Mouse (Mus musculus): ENCODE measurements around the gene Phkg1. TPM values are rescaled to one million over a fixed set of nuclear protein-coding genes. Genes with fewer than 3 reads are reported as not detected.
A peak's percentile ranks its signal among the peaks of the same experiment; 100 is the strongest.
"Not testable (repeated sequence)": the region's sequence is repeated elsewhere in the genome, so short reads cannot be mapped to it uniquely, and the experiment has no call there.

Phkg1 gene
- polyA plus RNA-seq, 1 experiment from 2014 or later: 0.37 TPM

DNA sequence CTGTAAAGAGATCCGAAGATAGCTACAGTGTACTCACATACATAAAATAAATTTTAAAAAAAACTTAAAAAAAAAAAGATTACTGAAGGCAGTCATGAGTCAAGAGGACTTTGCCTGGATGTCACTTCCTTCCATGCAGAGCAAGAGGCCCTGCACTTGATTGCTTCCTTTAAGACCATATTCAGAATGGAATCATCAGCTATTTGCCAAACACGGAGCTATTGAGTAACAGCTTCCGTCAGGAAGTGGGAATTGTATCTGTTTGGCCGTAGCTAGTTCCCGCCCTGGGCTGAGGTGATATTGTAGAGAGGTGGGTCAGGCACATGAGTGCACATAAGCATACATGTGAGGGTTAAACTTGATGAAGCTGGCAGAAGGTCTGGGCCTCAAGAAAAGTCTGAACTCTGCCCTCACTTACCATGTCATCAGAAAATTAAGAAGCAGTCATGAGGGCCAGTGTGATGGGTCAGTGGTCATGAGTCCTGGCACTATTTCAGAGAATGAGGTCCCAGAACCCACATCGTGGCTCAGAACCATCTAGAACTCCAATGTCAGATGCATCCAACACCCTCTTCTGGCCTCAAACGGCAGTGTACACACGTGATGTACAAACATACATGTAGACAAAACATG lies 26.6 kb upstream of the Phkg1 start:
- Histone ChIP-seq H3K9me3 (replicated peaks) (no peaks in the 10 kb centered on the region), H3K4me2 (replicated peaks) (no peak overlapping the region), H3K36me3 (no peaks in the 10 kb centered on the region), H3K4me3 (replicated peaks) (no peak overlapping the region), H3K27ac (replicated peaks) (no peak overlapping the region), H3K4me1 (no peaks in the 10 kb centered on the region), H3K27me3 (no peaks in the 10 kb centered on the region), H3K9ac (no peak overlapping the region)
- ATAC-seq (ENCODE audit: insufficient number of reproducible peaks, low FRiP score, low TSS enrichment, low read depth): no peak
- 86% methylated on average over 8 of the region's 8 CpGs for WGBS

DNA sequence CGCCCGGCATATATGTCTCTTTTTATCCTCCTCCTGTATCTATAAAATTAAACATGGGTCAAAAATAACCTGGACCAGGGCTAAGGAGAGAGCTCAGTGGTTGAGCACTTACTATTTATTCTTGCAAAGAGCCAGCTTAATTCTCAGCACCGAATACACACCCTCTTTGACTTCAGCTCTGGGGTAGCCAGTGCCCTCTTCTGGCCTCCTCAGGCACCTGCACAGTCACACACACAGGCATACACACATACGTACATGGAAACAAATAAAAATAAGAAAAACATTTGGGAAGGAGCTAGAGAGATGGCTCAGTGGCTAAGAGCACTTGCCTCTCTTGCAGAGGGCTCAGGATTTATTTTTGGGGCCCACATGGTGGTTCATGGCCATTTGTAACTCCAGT lies 23.6 kb upstream of the Phkg1 start:
- H3K27ac ChIP-seq (replicated peaks): no peak overlapping the region
- H3K36me3 ChIP-seq: no peaks in the 10 kb centered on the region
- no peak overlapping the region for H3K9ac ChIP-seq

DNA sequence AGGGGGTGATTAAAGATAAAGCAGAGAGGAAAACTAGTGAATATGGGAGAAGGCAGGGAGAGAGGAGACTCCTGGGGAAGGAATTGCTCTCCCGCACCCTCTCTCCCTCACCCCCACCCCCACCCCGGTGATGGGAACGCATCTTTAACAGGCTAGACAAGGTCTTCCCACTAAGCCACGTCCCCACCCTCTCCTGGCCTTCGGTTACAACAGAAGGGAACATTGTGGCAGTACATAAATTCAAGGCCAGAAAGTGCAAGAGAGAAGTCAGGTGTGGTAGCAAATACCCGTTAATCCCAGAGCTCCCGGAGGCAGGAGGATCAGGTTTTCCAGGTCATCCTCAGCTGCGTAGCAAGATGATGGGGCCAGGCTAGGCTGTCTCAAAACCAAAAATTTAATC lies 21.0 kb upstream of the Phkg1 start:
- no peaks in the 10 kb centered on the region for H3K36me3 ChIP-seq
- H3K9ac ChIP-seq: no peak overlapping the region
- WGBS: 56% methylated on average over 8 of the region's 8 CpGs
- H3K4me3 ChIP-seq (replicated peaks): no peak overlapping the region
- no peaks in the 10 kb centered on the region for H3K9me3 ChIP-seq (replicated peaks)
- H3K27ac ChIP-seq (replicated peaks): no peak overlapping the region
- no peak for ATAC-seq (ENCODE audit: insufficient number of reproducible peaks, low FRiP score, low TSS enrichment, low read depth)
- H3K4me2 ChIP-seq (replicated peaks): no peak overlapping the region
- no peaks in the 10 kb centered on the region for H3K27me3 ChIP-seq
- H3K4me1 ChIP-seq: no peaks in the 10 kb centered on the region

More for the DNA sequence above, 23.6 kb upstream of the Phkg1 start:
- no peak overlapping the region for H3K4me2 ChIP-seq (replicated peaks)
- no peaks in the 10 kb centered on the region for H3K9me3 ChIP-seq (replicated peaks)
- no peaks in the 10 kb centered on the region for H3K27me3 ChIP-seq
- no peaks in the 10 kb centered on the region for H3K4me1 ChIP-seq
- no peak for ATAC-seq (ENCODE audit: insufficient number of reproducible peaks, low FRiP score, low TSS enrichment, low read depth)
- WGBS: 94% methylated on average over 4 of the region's 4 CpGs
- no peak overlapping the region for H3K4me3 ChIP-seq (replicated peaks)

DNA sequence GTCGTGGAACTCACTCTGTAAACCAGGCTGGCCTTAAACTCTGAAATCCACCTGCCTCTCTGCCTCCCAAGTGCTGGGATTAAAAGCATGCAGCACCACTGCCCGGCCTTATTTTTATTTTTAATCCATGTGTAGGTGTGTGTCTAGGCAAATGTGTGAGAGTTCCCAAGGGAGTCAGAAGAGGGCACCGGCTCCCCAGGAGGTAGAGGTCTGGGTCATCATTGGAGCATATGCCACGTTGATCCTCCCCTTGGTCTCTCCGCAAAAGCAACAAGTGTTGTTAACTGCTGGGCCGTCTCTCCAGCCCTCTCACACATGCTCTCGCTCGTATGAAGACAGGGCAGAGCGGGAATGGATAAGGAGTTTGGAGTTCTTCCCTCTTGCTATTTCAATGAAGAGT lies 20.4 kb upstream of the Phkg1 start:
- Histone ChIP-seq H3K9ac (no peak overlapping the region), H3K4me3 (replicated peaks) (no peak overlapping the region), H3K9me3 (replicated peaks) (no peaks in the 10 kb centered on the region), H3K27ac (replicated peaks) (no peak overlapping the region), H3K4me2 (replicated peaks) (no peak overlapping the region), H3K4me1 (no peaks in the 10 kb centered on the region), H3K27me3 (no peaks in the 10 kb centered on the region), H3K36me3 (no peaks in the 10 kb centered on the region)
- ATAC-seq (ENCODE audit: insufficient number of reproducible peaks, low FRiP score, low TSS enrichment, low read depth): no peak
- WGBS: 72% methylated on average over 9 of the region's 9 CpGs

DNA sequence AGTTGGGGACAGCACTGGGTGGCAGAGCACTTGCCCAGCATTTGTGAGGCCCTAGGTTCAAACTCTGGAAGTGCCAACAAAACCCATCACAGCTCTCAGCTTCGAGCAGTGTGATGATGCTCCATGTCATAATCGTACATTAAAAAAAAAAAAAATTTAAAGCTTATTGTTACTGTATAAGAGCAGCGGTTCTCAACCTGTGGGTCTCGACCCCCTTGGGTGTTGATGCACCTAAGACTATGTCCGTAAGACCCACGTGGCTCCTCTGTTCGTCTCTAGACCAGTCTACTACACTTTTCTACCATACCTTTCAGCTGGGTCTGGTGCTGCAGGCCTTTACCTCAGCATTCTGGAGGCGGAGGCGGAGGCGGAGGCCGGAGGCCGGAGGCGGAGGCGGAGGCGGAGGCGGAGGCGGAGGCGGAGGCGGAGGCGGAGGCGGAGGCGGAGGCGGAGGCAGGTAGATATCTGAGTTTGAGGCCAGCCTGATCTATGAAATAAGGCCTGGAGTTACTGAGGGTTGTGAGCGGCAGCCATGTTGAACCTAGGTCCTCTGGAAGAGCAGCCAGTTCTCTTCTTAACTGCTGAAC lies 19.8 kb upstream of the Phkg1 start:
- H3K27ac ChIP-seq (replicated peaks): no peak overlapping the region
- H3K4me2 ChIP-seq (replicated peaks): no peak overlapping the region
- ATAC-seq (ENCODE audit: insufficient number of reproducible peaks, low FRiP score, low TSS enrichment, low read depth): no peak
- H3K9ac ChIP-seq: no peak overlapping the region
- H3K4me3 ChIP-seq (replicated peaks): no peak overlapping the region
- H3K9me3 ChIP-seq (replicated peaks): no peaks in the 10 kb centered on the region
- no peaks in the 10 kb centered on the region for H3K36me3 ChIP-seq
- no peaks in the 10 kb centered on the region for H3K4me1 ChIP-seq
- WGBS: 90% methylated on average over 24 of the region's 24 CpGs
- H3K27me3 ChIP-seq: no peaks in the 10 kb centered on the region

DNA sequence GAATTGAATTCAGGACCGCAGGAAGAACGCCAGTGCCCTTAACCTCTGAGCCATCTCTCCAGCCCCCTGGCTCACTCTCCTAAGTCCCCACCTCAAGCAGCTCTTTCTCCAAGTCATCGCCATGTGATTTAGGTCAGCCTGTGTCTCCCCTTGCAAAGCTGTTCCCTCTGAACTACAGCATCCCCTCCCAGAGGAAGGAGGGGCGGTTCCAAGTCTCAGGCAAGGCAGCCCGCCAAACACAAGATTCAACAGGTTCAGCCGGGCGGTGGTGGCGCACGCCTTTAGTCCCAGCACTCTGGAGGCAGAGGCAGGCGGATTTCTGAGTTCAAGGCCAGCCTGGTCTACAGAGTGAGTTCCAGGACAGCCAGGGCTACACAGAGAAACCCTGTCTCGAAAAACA lies 17.1 kb upstream of the Phkg1 start:
- WGBS: 82% methylated on average over 11 of the region's 11 CpGs
- H3K4me3 ChIP-seq (replicated peaks); ATAC-seq (ENCODE audit: insufficient number of reproducible peaks, low FRiP score, low TSS enrichment, low read depth); H3K9ac ChIP-seq; H3K27me3 ChIP-seq; H3K27ac ChIP-seq (replicated peaks); H3K9me3 ChIP-seq (replicated peaks); H3K4me2 ChIP-seq (replicated peaks); H3K36me3 ChIP-seq; H3K4me1 ChIP-seq: not testable (repeated sequence)

DNA sequence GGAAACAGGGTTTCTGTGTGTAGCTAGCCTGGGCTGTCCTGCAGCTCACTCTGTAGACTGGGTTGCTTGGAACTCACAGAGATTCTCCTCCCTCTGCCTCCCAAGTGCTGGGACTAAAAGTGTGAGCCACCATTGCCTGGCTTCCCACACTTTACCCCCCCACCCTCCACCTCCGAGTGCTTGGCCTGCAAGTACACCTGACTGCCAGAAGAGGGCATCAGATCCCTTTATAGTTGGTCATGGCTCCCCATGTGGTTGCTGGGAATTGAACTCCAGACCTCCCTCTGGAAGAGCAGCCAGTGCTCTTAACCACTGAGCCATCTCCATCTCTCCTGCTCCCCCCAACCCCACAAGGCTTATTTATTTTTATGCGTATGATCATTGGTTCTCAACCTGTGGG lies 15.7 kb upstream of the Phkg1 start:
- H3K9me3 ChIP-seq (replicated peaks): no peaks in the 10 kb centered on the region
- H3K4me1 ChIP-seq: 0 out of 2 replicates have a peak, but pooled peaks cover 2% of the 10 kb centered on the region
- WGBS: 35% methylated on average over 2 of the region's 2 CpGs
- H3K36me3 ChIP-seq: no peaks in the 10 kb centered on the region
- no peak overlapping the region for H3K9ac ChIP-seq
- H3K27ac ChIP-seq (replicated peaks): no peak overlapping the region
- no peak for ATAC-seq (ENCODE audit: insufficient number of reproducible peaks, low FRiP score, low TSS enrichment, low read depth)
- H3K4me2 ChIP-seq (replicated peaks): no peak overlapping the region
- H3K4me3 ChIP-seq (replicated peaks): no peak overlapping the region
- no peaks in the 10 kb centered on the region for H3K27me3 ChIP-seq

DNA sequence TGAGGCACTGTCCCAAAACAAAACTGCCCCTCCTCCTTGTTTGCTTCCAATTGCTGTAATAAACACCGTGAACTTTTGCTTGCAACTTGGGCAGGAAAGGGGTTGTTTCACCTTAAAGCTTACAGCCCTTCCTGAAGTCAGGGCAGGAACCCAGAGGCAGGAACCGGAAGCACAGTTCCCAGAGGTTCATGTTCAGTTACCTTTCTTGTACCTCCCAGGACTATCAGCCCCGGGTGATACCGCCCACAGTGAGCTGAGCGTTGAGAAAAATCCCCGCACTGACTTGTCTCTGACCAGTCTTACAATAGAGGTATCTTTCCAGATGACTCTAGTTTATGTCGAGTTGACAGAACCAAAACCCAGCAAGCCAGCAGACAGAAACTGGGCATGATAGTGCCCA lies 11.2 kb upstream of the Phkg1 start:
- 74% methylated on average over 7 of the region's 7 CpGs for WGBS
- Histone ChIP-seq H3K9ac (no peak overlapping the region), H3K9me3 (replicated peaks) (no peaks in the 10 kb centered on the region), H3K4me3 (replicated peaks) (no peak overlapping the region), H3K4me2 (replicated peaks) (no peak overlapping the region), H3K4me1 (peaks cover 3% of the 10 kb centered on the region; the same call in 1 of the 2 replicates), H3K27ac (replicated peaks) (no peak overlapping the region), H3K36me3 (no peaks in the 10 kb centered on the region), H3K27me3 (no peaks in the 10 kb centered on the region)
- no peak for ATAC-seq (ENCODE audit: insufficient number of reproducible peaks, low FRiP score, low TSS enrichment, low read depth)

DNA sequence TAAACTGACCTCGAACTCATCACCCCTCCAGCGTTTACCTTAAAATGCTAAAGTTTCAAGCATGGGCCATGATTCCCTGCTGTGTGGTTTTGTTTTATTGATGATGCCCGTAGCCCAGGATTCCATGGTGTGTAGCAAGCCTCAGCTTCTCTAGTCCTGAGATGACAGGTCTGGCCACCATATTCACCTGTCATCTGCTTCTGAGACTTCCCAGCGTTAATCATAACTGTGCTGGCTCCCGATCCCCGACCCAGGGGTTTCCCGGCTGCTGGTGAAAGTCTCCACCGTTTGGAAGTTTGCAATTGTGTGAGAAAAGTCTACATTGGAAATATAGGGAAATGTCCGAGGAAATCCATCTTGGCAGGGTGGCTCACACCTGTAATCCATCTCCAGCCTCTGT lies 10.8 kb upstream of the Phkg1 start:
- peak overlapping the region; percentile 62 for H3K4me3 ChIP-seq (replicated peaks)
- peak overlapping the region; percentile 86 for H3K4me2 ChIP-seq (replicated peaks)
- no peak overlapping the region for H3K27ac ChIP-seq (replicated peaks)
- H3K9me3 ChIP-seq (replicated peaks): no peaks in the 10 kb centered on the region
- no peaks in the 10 kb centered on the region for H3K27me3 ChIP-seq
- 70% methylated on average over 9 of the region's 9 CpGs for WGBS
- peak overlapping the region; percentile 61; the same call in 1 of the 2 replicates for H3K9ac ChIP-seq
- H3K4me1 ChIP-seq: peaks cover 3% of the 10 kb centered on the region; the same call in 1 of the 2 replicates
- no peaks in the 10 kb centered on the region for H3K36me3 ChIP-seq
- no peak for ATAC-seq (ENCODE audit: insufficient number of reproducible peaks, low FRiP score, low TSS enrichment, low read depth)

DNA sequence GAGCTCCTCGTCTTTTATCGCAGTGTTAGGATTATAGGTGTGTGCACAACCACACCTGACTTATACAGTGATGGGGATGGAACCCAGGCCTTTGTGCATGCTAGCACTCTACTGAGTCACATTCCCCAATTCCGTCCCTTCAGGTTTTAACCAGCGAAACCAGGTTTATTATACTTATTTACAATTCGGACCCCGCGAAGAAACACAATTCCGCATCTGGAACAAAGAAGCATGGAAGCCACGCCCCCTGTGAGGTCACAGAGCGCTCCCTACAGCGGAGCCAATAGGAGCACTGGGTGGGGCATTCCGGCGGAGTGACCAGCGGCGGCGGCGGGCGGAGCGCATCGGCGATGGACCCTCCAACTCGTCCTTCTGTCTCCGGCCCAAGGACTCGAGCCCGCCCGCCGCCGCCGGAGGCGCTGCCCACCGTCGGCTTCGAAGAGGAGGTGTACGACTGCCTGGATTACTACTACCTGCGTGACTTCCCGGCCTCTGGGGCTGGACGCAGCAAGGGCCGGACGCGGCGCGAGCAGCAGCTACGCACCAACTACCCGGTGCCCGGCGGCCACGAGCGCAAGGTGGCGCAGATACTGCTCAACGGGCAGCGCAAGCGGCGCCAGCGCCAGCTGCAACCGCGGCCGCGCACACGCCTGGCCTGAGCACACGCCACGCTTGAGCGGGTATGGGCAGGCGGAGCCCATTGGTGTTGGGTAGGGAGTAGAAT lies 10.1 kb upstream of the Phkg1 start, which contains the start of gene Nupr1l:
Nupr1l (plus strand) TSS at position 299 of the 724 bp plus-strand sequence.
- ATAC-seq (ENCODE audit: insufficient number of reproducible peaks, low FRiP score, low TSS enrichment, low read depth): peak; percentile 96
- Histone ChIP-seq H3K4me2 (replicated peaks) (peak within 1 kb of the TSS; percentile 86), H3K9ac (peak within 1 kb of the TSS; percentile 61), H3K27ac (replicated peaks) (peak within 1 kb of the TSS; percentile 79), H3K4me1 (peaks cover 3% of the 10 kb centered on the region; the same call in 1 of the 2 replicates), H3K9me3 (replicated peaks) (no peaks in the 10 kb centered on the region), H3K36me3 (no peaks in the 10 kb centered on the region), H3K4me3 (replicated peaks) (peak within 1 kb of the TSS; percentile 62), H3K27me3 (no peaks in the 10 kb centered on the region)
- WGBS: under 1% methylated on average over 63 of the region's 63 CpGs

DNA sequence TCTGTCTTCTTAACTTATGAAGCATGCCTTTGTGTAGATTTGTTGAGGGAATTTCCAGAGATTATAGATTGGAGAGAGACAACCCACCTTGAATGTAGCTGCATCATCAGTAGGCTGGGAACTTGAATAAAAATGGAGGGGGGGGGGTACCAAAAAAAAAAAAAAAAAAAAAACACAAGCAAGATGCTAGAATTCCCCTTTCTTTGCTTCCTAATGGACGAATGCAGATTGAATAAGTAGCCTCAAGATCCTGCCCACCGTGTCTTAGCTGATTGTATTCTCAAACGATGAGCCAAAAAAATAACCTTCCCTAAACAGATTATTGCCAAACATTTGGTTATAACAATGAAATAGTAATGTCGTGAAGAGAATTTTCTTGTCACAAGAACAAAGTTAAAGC lies 9.4 kb upstream of the Phkg1 start:
- H3K27me3 ChIP-seq: no peaks in the 10 kb centered on the region
- H3K9ac ChIP-seq: peak overlapping the region; percentile 31; the same call in 1 of the 2 replicates
- peak overlapping the region; percentile 86 for H3K4me2 ChIP-seq (replicated peaks)
- 17% methylated on average over 4 of the region's 4 CpGs for WGBS
- ATAC-seq (ENCODE audit: insufficient number of reproducible peaks, low FRiP score, low TSS enrichment, low read depth): no peak
- H3K4me3 ChIP-seq (replicated peaks): peak overlapping the region; percentile 62
- H3K4me1 ChIP-seq: peaks cover 3% of the 10 kb centered on the region; the same call in 1 of the 2 replicates
- H3K9me3 ChIP-seq (replicated peaks): no peaks in the 10 kb centered on the region
- peaks cover 5% of the 10 kb centered on the region; the same call in 1 of the 2 replicates for H3K36me3 ChIP-seq
- 0 out of 2 replicates have a peak overlapping the region, but pooled peaks have one; percentile 79 for H3K27ac ChIP-seq (replicated peaks)

All from embryonic facial prominence, embryonic 15.5 days (tissue).